Mouse (Mus musculus): ENCODE measurements around the gene Gm3880. TPM values are rescaled to one million over a fixed set of nuclear protein-coding genes. Genes with fewer than 3 reads are reported as not detected.
A peak's percentile ranks its signal among the peaks of the same experiment; 100 is the strongest.
"Not testable (repeated sequence)": the region's sequence is repeated elsewhere in the genome, so short reads cannot be mapped to it uniquely, and the experiment has no call there.

Gene Gm3880
- polyA plus RNA-seq (2015; fragmentation: Nextera tagmentation; extraction: Ambion mirVana): not detected in 2 replicates

DNA sequence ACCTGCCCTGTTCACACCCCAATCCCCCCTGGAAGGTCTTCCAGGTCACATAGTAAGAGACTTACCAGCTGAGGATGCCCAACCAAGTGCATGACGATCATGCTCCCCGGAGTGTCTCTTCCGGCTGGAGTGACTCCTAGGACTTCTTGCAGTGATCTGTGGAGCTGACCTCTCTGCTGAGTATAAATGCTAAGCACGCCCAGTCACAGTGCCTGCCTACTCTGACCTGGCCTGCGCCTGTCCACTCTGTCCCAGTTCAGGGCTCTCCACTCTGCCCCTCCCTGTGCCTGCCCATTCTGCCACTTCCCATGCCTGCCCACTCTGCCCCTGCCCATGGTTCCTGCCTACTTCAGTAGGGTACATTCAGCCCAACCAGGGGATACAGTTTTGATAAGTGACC lies at the start of gene Gm3880:
TSS of gene Gm3880 (minus strand) at position 101 of the 400 bp plus-strand sequence.
- H3K9me3 ChIP-seq (replicated peaks; ENCODE audit: low read length); ATAC-seq (replicated peaks; ENCODE audit: low FRiP score, low read depth); H3K27me3 ChIP-seq (ENCODE audit: insufficient read depth, low read length); H3K4me1 ChIP-seq (replicated peaks; ENCODE audit: insufficient read depth, low read length); H3K4me3 ChIP-seq (replicated peaks; ENCODE audit: low read depth, low read length); H3K27ac ChIP-seq; H3K9ac ChIP-seq (ENCODE audit: low read depth, low read length); H3K36me3 ChIP-seq (ENCODE audit: insufficient read depth, low read length); H3K4me2 ChIP-seq (ENCODE audit: low read length); DNase-seq (ENCODE audit: low spot score): not testable (repeated sequence)
- 85% methylated on average over 5 of the region's 5 CpGs for WGBS

DNA sequence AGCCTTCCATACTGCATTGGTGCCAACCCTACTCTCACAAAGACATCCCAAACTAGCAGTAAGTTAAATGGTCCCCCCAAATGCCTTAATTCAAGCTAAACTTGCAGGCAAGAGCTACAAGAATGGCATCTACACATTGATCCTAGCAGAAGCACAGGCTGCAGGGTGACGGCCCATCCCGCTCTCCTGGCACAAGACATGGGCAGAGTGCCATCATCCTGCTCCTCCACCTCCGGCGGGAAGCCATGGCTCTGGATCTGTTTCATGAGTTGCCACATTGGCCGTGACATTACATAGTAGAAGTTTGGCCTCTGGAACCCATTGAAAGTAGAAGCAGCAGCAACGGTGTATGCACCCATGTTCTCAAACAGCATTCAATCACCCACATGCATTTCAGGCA lies 37.5 kb upstream of the Gm3880 start:
- H3K9me3 ChIP-seq (replicated peaks; ENCODE audit: low read length); DNase-seq (ENCODE audit: low spot score); ATAC-seq (replicated peaks; ENCODE audit: low FRiP score, low read depth); H3K4me1 ChIP-seq (replicated peaks; ENCODE audit: insufficient read depth, low read length); H3K36me3 ChIP-seq (ENCODE audit: insufficient read depth, low read length); H3K27ac ChIP-seq; H3K4me2 ChIP-seq (ENCODE audit: low read length); H3K9ac ChIP-seq (ENCODE audit: low read depth, low read length); H3K4me3 ChIP-seq (replicated peaks; ENCODE audit: low read depth, low read length); H3K27me3 ChIP-seq (ENCODE audit: insufficient read depth, low read length): not testable (repeated sequence)
- WGBS: 90% methylated on average over 6 of the region's 6 CpGs

DNA sequence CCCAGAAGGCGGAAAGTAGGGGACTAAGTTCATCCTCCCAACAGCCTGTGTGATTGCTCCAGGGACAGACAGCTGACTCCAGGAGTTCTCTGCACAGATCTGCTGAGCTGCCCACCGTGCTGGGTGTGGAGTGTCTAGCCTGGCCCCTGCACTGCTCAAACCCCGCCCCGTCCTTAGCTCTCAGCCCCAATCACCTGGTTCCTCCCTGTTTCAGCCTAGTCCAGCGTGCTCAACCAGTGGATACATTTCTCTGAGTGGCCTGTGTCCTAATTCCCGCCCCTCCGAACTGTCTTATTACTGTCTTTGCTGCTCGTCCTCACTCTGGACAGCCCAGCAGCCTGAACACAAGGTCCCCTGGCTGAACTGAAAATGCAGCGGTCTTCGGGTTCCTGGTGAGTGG lies 20.8 kb upstream of the Gm3880 start, which contains the start of the genes Gm9112 and Dmrtc1b:
TSS of gene Gm9112 (minus strand) at position 101 of the 400 bp plus-strand sequence.
TSS of gene Dmrtc1b (plus strand) at position 331 of the 400 bp plus-strand sequence.
- 79% methylated on average over 7 of the region's 10 CpGs for WGBS
- H3K9ac ChIP-seq (ENCODE audit: low read depth, low read length); ATAC-seq (replicated peaks; ENCODE audit: low FRiP score, low read depth): not testable (repeated sequence)

DNA sequence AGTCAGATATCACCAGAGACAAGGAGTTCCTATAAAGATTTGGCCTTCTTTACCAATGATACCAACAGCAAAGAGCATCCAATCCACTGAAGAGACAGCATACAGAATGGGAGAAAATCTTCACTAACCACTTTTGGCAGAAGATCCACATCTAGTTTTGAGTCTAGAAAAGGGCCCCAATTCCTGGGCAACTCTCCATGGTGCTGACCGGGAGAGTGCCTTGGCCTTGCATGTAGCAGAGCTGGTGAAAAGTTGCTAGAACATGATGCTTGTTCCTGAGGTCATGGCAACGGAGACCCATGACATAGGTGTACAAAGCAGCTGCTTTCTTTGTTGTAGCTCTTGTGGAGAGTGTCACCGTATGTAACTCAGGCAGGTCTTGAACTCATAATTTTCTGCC lies 13.9 kb upstream of the Gm3880 start:
- not testable (repeated sequence) for H3K27me3 ChIP-seq (ENCODE audit: insufficient read depth, low read length); H3K9ac ChIP-seq (ENCODE audit: low read depth, low read length); H3K36me3 ChIP-seq (ENCODE audit: insufficient read depth, low read length); H3K4me1 ChIP-seq (replicated peaks; ENCODE audit: insufficient read depth, low read length); H3K9me3 ChIP-seq (replicated peaks; ENCODE audit: low read length); H3K27ac ChIP-seq; ATAC-seq (replicated peaks; ENCODE audit: low FRiP score, low read depth); H3K4me3 ChIP-seq (replicated peaks; ENCODE audit: low read depth, low read length); H3K4me2 ChIP-seq (ENCODE audit: low read length)
- WGBS: 72% methylated on average over 3 of the region's 3 CpGs
- peak; percentile 5 for DNase-seq (ENCODE audit: low spot score)

More for the DNA sequence above, 20.8 kb upstream of the Gm3880 start, which contains the start of the genes Gm9112 and Dmrtc1b:
- not testable (repeated sequence) for H3K27ac ChIP-seq; H3K4me1 ChIP-seq (replicated peaks; ENCODE audit: insufficient read depth, low read length); H3K36me3 ChIP-seq (ENCODE audit: insufficient read depth, low read length); H3K4me3 ChIP-seq (replicated peaks; ENCODE audit: low read depth, low read length); H3K27me3 ChIP-seq (ENCODE audit: insufficient read depth, low read length); DNase-seq (ENCODE audit: low spot score); H3K9me3 ChIP-seq (replicated peaks; ENCODE audit: low read length); H3K4me2 ChIP-seq (ENCODE audit: low read length)

DNA sequence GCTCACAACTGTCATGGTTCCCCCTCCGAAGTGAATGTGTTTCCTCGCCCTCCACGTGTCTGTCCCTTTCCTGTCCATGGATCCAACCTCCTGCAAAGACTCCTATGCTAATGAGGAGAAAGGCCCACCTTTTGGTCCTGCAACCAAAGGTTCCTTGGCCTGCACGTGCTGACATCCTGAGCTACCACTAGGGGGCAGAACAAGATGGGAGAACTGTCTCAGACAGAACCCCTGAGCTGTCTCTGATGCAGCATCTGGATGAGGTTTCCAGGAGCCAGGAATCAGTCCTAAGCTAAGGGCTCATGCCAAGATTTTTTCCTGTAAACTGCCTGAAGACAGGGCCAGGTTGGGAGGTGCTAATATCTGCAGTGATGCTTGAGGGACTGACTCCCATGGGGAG lies 2.5 kb upstream of the Gm3880 start:
- not testable (repeated sequence) for H3K9me3 ChIP-seq (replicated peaks; ENCODE audit: low read length); H3K4me1 ChIP-seq (replicated peaks; ENCODE audit: insufficient read depth, low read length); H3K9ac ChIP-seq (ENCODE audit: low read depth, low read length); H3K36me3 ChIP-seq (ENCODE audit: insufficient read depth, low read length); H3K4me2 ChIP-seq (ENCODE audit: low read length); H3K27ac ChIP-seq; H3K27me3 ChIP-seq (ENCODE audit: insufficient read depth, low read length); ATAC-seq (replicated peaks; ENCODE audit: low FRiP score, low read depth); H3K4me3 ChIP-seq (replicated peaks; ENCODE audit: low read depth, low read length)
- peak; percentile 60 for TF ChIP-seq CTCF (IDR thresholded peaks at IDR 0.05; ENCODE audit: low read depth)
- peak; percentile 27 for DNase-seq (ENCODE audit: low spot score)
- 12% methylated on average over 4 of the region's 4 CpGs for WGBS

DNA sequence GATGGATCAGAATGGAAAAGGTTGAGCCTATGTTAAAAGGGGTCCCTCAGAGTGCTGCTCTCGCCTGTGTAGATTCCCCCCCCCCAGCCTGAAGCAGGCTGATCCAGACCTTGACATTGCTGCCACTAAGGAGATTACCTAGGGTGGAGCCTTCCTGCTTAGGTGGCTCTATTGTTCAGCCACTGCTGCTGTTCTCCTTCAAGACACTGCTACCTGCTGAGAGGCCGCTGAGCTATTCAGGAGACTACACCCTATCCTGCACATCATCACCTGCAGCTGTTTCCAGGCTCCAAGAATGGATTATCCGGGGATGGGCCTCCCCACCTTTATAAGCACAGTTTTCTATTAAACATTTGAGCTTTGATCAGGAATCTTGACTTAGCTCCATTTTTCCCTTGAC lies 2.1 kb downstream of the Gm3880 start:
- not testable (repeated sequence) for H3K4me2 ChIP-seq (ENCODE audit: low read length); H3K4me1 ChIP-seq (replicated peaks; ENCODE audit: insufficient read depth, low read length); H3K9ac ChIP-seq (ENCODE audit: low read depth, low read length); ATAC-seq (replicated peaks; ENCODE audit: low FRiP score, low read depth); H3K36me3 ChIP-seq (ENCODE audit: insufficient read depth, low read length); H3K27me3 ChIP-seq (ENCODE audit: insufficient read depth, low read length); H3K27ac ChIP-seq; DNase-seq (ENCODE audit: low spot score); H3K9me3 ChIP-seq (replicated peaks; ENCODE audit: low read length); H3K4me3 ChIP-seq (replicated peaks; ENCODE audit: low read depth, low read length)
- 47% methylated on average over 3 of the region's 3 CpGs for WGBS

DNA sequence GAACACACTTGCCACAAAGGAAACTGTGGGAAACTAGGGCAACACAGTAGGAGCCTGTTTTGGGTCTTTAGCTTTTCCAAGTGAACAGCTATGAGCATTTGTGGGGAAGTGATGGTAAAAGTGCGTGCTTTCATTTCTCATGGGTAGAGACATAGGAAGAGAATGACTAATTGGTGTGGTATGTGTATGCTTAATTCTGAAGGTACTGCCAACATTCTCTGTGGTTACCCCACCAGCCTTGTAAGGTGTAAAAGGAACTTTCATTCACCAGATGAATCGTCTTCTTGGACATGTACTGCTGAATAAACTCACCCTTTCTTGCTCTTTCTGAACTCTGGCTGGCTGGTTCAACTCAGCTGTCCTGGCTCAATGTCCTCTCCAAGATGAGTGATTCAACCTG lies 20.1 kb downstream of the Gm3880 start:
- 73% methylated on average over 2 of the region's 2 CpGs for WGBS
- Histone ChIP-seq H3K9ac (ENCODE audit: low read depth, low read length) (no peak overlapping the region), H3K4me1 (replicated peaks; ENCODE audit: insufficient read depth, low read length) (no peaks in the 10 kb centered on the region), H3K27me3 (ENCODE audit: insufficient read depth, low read length) (no peaks in the 10 kb centered on the region), H3K4me2 (ENCODE audit: low read length) (no peak overlapping the region), H3K36me3 (ENCODE audit: insufficient read depth, low read length) (no peaks in the 10 kb centered on the region), H3K4me3 (replicated peaks; ENCODE audit: low read depth, low read length) (no peak overlapping the region), H3K27ac (no peak overlapping the region), H3K9me3 (replicated peaks; ENCODE audit: low read length) (no peaks in the 10 kb centered on the region)
- ATAC-seq (replicated peaks; ENCODE audit: low FRiP score, low read depth): no peak
- no peak for TF ChIP-seq CTCF (IDR thresholded peaks at IDR 0.05; ENCODE audit: low read depth)
- no peak for DNase-seq (ENCODE audit: low spot score)
